Mouse (Mus musculus) ovary, adult 18-20 months (tissue): Measurements from ENCODE around the gene Sbf2.
A peak's percentile ranks its signal among the peaks of the same experiment; 100 is the strongest.
"Not testable (repeated sequence)": the region's sequence is repeated elsewhere in the genome, so short reads cannot be mapped to it uniquely, and the experiment has no call there.

Experiments
- DNase-seq: peaks from one replicate; pipeline ENCODE4 v3.0.0; 2022; ENCODE audit warnings: low spot score, mixed read lengths

The Sbf2 gene

DNA sequence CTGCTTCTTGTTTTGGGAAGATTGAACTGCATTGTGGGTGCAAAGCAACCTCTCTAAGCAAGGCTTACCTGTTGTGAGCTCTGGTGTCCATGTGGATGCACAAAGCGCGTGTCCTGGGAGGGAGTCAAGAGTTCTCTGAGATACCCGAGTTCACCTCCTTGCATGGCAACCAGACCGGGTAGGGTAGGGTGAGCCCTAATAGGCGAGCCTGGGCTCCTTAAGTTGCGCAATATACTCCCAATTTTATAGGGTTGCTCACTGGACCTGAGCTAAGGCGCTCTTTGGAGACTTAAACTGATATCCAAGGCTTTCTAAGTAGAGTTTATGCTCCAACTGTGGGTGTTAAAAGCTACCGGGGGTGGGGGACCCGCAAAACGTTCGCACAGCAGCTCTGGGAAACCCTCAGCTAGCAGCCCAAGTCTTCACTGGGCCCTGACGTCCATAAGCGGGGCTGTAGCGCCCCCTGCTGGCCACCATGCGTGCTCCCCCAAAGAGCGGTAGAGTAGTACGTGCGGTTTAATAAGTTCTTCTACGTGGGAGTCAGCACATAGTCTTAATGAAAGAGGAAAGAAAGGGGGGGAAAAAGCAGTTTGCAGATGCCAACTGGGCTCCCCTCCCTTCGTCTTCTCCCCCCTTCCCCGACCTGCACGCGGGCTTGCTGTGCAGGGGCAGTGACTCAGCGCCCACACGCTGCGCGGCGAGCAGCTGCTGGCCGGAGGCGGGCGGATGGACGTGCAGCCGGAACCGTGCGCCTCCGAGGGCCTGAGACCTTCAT is 15.4 kb upstream of the Sbf2 start:
- DNase-seq = peak; percentile 62

- no peak for DNase-seq
These were observed 14.1 kb upstream of the Sbf2 start for GRCm38 (mm10) chr7:110628611-110629354.

DNA sequence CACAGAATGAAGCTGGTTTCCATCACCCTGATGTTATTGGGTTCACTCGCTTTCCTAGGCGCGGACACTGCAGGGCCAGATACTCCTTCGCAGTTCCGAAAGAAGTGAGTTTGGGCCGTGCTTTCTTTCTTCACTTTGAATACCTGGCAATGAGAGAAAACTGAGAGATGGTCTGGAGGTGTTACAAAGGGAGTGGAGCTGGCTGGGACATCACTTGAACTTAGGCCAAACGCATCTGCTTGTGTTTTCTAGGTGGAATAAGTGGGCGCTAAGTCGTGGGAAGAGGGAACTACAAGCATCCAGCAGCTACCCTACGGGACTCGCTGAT is 13.5 kb upstream of the Sbf2 start:
- DNase-seq = no peak

DNA sequence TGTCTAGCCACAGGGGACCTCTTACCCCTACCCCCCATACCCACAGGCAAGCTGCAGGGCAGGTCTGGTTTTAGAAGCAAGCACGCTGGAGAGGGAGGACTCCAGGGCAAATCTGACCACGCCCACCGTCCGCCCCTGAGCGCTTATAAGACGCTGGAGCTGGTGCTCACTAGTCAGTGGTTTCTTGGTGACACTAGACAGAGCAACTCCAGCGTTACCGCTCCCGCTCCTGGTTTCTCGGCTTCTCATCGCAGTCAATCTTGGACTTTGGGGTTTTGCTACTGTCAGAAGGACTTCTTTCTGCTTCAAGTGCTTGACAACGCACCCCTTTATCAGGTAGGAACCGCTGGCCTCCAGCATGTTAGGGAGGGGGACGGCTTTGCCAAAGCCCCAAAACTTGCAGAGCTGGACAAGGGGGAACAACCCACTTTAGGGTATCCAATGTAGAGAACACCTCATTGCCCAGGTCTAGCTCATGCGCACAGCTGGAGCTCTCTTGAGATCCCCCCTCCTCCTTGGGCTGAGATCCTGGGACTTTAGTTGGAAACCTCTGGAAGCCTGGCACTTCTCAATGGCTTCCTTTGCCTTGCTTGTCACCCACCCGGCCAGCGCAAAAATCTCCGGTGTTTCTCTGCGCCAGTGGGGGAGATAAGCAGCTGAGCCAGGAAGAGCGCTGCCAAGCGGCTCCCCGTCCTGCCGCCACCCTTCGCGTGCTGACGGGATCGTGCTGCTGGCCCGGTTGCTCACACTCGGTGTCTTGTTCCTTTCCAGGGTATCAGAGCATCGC is 13.0 kb upstream of the Sbf2 start, which contains the start of gene Adm:
TSS of gene Adm (plus strand) at position 176 of the 787 bp plus-strand sequence.
- DNase-seq = peak; percentile 66

DNA sequence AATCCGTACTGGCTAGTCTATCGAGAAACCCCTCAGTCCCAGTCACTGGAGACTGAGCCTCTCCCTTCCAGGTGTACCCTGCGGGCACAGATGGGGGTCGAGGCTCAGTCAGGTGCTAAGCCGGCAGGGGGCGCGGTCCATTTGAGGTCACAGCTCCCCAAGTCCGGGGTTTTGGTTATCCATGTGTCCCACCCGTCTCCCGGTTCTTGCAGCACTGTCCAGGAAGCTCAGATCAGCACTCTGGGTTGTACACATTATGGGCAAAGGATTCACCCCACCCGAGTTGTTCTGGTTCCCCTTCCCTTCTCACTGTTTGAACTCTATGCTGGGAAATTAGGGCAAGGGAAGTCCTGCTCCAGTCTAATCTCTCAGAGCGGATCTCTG is 12.4 kb upstream of the Sbf2 start:
- no peak for DNase-seq

DNA sequence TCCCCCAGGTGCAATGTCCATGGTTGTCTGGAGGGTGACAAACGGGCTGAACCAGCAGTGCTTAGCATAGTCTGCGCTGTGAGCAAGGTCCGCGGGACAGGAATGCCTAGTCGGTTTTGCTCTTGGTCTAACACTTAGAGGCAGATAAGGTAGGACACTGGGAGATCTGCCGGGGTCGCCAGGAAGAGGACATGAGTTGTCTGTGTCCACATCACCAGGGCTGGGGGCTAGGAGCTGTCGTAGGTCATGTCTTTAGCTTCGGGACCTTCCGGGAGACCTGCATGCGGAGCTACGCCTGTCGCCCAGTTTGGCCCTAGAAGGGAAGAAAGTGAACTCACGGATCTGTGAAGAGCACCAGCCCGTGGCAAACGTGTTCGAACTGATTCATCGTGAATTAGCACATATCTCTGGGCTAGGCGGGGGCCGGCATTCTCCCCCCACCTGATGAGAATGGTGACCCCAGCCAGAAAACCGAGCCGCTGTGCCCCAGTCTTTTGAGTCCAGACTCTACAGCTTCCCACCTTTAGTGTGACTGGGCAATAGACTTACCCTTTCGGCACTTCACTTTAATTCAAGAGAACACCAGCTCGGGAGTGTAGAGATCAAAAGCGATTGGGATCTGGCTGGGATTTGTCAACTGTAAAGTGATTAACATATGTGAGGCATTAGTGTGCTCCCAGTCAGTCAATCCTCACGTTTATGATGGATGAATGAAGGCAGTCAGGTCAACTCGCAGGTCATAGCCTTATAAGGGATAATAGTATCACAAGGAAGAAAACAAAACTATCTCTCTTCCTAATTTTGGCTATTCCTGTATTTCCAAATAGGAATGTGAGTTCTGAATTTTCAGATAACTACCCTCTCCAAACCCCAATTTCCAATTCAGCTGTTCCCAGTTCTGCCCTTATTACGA is 11.7 kb upstream of the Sbf2 start:
- no peak for DNase-seq

- DNase-seq = no peak
These were observed 10.8 kb upstream of the Sbf2 start for GRCm38 (mm10) chr7:110625489-110625888.

GRCm38 (mm10) chr7:110624961-110625360 is 10.2 kb upstream of the Sbf2 start:
- no peak for DNase-seq

- no peak for DNase-seq
These were observed 9.3 kb upstream of the Sbf2 start for GRCm38 (mm10) chr7:110624067-110624466.

DNA sequence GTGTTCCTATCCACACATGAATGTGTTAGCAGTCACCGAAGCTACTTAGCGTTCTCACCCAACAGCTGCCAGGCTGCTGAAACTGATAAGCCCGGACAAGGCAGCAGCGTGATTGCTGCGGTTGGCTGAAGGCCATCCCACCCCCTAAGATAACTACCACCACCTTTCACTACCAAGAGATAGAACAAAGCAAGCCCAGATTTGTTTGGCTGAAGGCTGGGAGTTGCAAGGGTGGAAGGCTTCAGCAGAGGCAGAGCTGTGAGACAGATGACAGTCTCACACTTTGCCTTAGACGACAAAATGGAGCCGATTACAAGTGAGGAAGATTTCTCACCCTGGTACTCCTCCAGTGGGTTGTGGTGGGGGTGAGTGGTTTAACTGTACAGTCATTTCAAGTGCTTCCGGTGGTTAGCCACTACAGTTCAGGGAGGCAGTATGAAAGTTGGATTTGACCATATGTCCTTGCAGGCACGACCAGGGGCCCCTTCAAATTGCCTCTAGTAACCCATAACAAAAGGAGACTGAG is 4.4 kb upstream of the Sbf2 start:
- no peak for DNase-seq

GRCm38 (mm10) chr7:110615792-110616191 is 1.1 kb upstream of the Sbf2 start:
- no peak for DNase-seq

DNA sequence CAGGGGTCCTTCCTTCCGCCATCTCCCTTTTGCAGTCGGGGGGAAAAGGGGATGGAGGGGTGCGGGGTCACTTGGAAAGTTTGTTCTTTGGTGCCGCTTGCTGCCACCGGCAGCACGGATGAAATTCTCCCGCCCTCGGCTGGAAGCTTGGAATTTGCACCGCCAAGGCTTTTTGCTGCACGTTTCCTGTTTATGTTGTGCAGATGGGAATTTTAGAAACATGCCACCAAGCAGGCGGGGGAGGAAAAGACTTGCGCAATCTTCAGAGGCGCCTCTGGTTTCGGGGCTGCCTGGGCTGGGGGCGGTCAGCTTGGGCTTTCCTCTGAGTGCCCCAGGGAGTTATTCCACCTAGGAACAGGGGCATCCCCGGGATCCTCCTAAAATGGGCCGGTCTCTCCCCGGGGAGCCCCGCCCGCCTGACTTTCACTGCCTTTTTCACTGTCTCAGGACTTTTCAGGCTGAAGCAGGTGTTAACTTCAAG is 469 bp upstream of the Sbf2 start:
- DNase-seq = peak; percentile 75

GRCm38 (mm10) chr7:110613381-110614132 is 1.2 kb downstream of the Sbf2 start:
- no peak for DNase-seq

DNA sequence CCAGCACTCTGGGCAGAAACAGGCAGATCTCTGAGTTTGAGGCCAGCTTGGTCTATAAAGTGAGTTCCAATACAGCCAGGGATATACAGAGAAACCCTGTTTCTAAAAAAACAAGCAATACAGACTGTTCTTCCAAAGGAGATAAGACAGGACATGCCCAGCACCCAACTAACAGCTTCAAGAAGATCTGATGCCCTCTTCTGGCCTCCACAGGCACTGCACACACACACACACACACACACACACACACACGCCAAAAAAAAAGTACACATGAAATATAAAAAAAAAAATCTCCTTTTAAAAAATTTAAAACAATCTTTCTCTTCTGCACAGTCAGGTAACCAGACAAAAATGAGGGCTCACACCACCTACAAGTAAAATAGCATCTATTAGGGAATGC is 7.8 kb downstream of the Sbf2 start:
- no peak for DNase-seq

- DNase-seq = no peak
These were observed 9.2 kb downstream of the Sbf2 start for GRCm38 (mm10) chr7:110605476-110605875.

- DNase-seq = no peak
These were observed 17.6 kb downstream of the Sbf2 start for GRCm38 (mm10) chr7:110597141-110597540.

GRCm38 (mm10) chr7:110593991-110594390 is 20.7 kb downstream of the Sbf2 start:
- not testable (repeated sequence) for DNase-seq

DNA sequence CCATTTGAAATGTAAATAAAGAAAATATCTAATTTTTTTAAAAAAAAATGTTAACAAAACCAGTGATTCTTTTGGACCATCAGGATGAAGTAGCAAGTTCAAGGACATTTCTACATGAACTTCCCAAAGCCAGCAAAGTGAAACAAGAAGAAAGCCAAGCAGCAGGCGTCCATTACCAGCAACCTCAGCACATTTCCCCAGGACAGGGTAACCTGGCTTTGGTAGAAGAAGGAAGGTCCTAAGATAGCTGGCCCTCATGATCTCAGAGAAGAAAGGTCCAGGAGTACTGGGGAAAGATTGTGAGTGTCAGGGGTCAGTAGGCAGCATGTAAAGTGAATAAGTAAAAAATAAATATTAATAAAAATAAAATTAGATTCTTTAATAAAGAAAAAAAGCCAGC is 27.0 kb downstream of the Sbf2 start:
- no peak for DNase-seq

DNA sequence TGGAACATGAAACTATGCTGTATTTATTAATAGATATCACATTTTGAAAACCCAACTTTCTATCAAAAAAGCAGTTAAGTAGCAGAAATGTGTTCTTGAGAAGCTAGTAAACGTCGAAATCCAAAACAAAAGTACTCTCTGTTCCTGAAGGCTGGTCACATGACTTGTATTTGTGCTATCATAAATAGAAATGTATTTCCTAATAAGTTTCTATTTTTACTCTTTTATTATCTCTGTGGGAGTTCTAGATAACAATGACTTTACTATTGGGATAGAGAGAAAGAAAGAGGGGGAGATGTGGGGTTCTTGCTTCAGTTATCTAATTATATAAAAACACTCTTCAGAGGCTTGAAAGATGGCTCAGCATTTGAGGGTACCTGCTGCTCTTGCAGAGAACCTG is 29.5 kb downstream of the Sbf2 start:
- no peak for DNase-seq

- no peak for DNase-seq
These were observed 30.6 kb downstream of the Sbf2 start for GRCm38 (mm10) chr7:110584159-110584558.

GRCm38 (mm10) chr7:110583705-110584104 is 31.0 kb downstream of the Sbf2 start:
- no peak for DNase-seq
